Mouse (Mus musculus) small intestine, adult 2 months (tissue): ENCODE measurements around the gene Lama4.

ENCODE experiments used
- CTCF ChIP-seq: fragments of 200-500 bp; IDR thresholded peaks from 2 replicates; pipeline ENCODE4 v1.5.1; 2012; ENCODE audit warnings: low read depth, mild to moderate bottlenecking, control low read depth, inconsistent platforms, low read length, moderate library complexity, mixed read lengths; ENCODE audit not compliant: insufficient replicate concordance, insufficient read length; ENCODE audit errors: extremely low read depth
- POLR2A ChIP-seq: fragments of 200-500 bp; IDR thresholded peaks from 2 replicates; pipeline ENCODE4 v1.6.1; 2012; ENCODE audit warnings: low read depth, mild to moderate bottlenecking, control low read depth, inconsistent platforms, low read length, moderate library complexity

GRCm38 (mm10) chr10:39137766-39138165 is 172.5 kb downstream of the Lama4 start:
- TF ChIP-seq CTCF (no peak), POLR2A (no peak)
